Mouse (Mus musculus) heart, adult 18-20 months (tissue): ENCODE data around the gene Rasgrf2. TPM values are rescaled to one million over a fixed set of nuclear protein-coding genes. Genes with fewer than 3 reads are reported as not detected.

Source experiments
- DNase-seq, 2 experiments: peaks; one replicate each; pipeline ENCODE4 v3.0.0; 2021 to 2022; ENCODE audit warnings: mixed read lengths in 1 of 2
- total RNA-seq, 2 experiments: library from RNA; stranded (reverse); gene quantifications; 2 replicates each; pipeline ENCODE4 v1.2.3; 2021

Rasgrf2 gene
- total RNA-seq, 2 experiments from 2014 or later: 9.2 to 10.0 TPM

GRCm38 (mm10) chr13:92041584-92042563 is 89.6 kb downstream of the Rasgrf2 start:
- no peak for DNase-seq

GRCm38 (mm10) chr13:92030364-92031057 is 100.9 kb downstream of the Rasgrf2 start:
- DNase-seq: peak in 1 of 2 experiments; percentile 26

GRCm38 (mm10) chr13:92029666-92030065 is 101.8 kb downstream of the Rasgrf2 start:
- DNase-seq: no peak

- no peak for DNase-seq
Measured at GRCm38 (mm10) chr13:92027951-92028350, 103.5 kb downstream of the Rasgrf2 start.

DNA sequence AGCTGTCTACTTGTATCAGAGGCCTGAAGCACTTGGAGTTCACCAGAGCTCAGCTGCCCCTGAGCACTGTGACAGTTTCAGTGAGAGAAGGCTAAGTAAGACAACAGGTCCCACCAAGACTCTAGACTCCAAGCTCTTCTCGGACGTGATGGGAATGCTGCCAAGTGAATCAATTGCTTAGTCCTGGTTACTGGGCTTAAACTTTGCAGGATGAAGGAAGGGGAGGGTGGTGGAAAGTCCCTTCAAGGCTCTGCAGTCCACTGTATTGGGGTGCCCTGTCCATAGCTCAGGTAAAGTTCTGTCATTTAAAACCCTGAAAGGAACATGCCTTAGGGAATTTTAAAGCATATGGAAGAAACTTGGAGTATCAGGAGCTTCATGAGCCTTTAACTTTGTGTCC is 104.8 kb downstream of the Rasgrf2 start:
- DNase-seq: no peak

DNA sequence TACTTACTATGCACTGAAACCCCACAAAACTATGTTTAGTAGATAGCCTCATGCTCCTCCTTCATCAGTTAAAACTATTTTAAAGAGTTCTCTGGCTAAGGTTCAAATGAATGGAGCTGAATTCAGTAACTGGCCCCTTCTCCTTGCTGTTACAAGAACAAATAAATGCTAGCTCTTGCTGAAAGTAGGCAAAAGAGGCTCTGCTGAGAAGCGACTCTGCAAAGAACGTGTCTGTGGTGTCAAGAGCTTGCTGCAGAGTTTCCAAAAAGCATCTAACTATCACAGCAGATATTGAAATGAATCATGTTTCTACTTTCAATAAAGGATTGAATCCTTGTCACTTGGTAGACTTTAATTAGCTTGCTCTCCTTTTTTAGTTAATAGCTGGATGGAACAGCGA is 106.3 kb downstream of the Rasgrf2 start:
- no peak for DNase-seq

GRCm38 (mm10) chr13:92022202-92022601 is 109.3 kb downstream of the Rasgrf2 start:
- no peak for DNase-seq

DNA sequence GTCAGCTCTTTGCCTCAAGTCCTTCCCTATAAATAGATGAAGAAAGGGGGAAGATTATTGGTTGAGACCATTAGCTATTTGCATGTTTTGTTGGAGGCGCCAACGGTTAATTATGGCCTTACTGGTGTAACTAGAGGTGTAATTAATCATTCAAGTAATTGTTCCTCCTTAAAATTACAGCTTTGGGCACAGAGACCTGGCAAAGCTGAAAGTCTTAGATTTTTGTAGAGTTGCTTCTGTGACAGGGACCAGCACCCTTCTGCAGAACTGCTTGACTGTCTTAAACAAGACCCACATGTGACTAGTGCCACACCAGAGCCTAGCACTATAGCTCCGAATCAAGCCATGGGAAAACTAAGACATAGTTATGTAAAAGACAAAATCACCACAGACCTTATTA is 134.5 kb downstream of the Rasgrf2 start:
- DNase-seq: no peak

DNA sequence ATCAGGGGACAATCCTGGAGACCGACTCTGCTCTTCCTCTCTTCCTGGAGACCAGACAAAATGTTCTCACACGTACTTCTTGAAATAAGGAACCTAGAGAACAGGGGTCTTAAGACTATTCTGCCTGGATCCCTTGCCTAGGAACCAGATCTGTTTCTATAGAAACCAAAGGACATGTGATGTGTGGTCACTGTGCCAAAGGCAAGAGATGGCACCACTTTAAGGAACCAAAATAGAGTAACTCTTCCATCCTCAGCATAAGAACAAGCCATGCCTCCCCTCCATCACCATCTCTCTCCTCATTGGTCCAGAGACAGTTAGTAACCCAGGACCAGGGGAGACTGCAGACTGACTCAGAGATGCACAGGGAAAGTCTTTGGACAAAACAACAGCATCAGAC is 140.0 kb downstream of the Rasgrf2 start:
- DNase-seq: no peak

DNA sequence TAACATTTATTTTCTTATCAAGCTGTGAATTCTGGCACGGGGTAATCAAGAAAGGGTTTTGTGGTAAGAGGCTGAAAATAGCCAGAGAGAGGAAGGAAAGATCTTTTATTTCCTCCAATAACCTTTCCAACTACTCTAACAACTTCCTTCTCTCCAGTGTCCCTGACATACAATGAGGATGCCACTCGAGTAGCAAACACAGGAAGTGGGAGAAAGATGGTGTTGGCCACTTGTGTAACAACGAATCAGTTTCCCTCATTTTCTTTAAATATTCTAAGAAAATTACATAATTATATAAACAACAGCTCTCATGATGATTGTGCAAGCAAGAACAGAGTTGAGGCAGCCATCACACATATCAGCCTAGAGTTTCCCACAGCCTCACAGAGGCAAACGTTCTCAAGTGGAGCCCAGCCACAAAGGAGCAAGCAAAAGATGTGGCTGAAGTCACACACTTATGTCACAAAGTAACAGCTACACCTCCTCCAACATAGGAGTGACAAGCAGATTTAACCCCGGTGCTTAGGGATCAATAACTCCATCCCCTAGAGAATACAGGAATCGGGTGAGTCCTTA is 140.7 kb downstream of the Rasgrf2 start:
- no peak for DNase-seq

- DNase-seq: no peak
Measured at GRCm38 (mm10) chr13:91988378-91988777, 143.1 kb downstream of the Rasgrf2 start.

DNA sequence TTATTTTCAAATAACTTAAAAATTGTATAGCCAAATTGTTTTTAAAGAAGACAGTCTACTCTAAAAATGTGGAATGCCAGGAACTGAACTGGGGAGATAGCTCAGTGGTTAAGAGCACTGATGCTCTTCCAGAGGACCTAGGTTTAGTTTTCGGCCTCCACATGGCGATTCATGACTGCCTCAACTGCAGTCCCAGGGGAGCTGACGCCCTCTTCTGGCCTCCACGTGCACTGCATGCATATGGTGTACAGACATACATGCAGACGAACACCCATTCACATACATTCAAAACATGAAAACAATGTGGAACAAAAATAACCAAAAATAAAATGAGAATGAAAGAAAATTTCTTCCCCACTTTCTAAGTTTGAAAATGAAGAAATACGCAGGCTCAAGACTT is 144.5 kb downstream of the Rasgrf2 start:
- no peak for DNase-seq

DNA sequence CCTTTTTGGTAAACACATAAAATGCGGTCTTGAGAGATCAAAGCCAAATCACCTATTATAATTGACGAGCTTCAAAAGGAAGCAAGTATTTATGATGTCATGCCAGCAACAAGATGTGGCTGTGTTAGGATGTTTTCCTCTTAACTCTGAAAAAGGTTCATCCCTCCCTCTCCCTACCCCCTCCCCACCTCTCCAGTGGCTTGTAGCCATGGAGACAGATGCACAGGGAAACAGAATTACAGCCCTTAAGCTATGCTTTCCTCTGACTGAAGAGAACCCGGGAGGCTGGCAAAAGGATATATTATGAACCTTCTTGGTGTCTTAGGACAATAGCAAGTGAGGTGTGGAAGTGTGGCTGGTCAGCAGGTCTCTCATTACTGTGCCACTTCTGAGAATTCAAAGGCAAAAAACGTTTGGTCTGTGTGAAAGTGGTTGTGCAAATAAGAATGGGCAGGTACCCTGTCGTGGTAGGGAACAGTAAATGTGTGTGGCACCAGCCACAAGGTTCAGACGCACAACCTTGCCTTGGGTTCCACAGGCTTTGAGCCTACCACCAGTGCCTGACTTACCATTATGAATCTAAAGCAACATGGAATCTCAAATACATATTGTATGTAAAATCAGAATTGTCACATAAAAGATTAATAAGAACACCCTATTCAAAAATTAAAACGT is 145.4 kb downstream of the Rasgrf2 start:
- DNase-seq: no peak

GRCm38 (mm10) chr13:91985019-91985418 is 146.4 kb downstream of the Rasgrf2 start:
- no peak for DNase-seq

DNA sequence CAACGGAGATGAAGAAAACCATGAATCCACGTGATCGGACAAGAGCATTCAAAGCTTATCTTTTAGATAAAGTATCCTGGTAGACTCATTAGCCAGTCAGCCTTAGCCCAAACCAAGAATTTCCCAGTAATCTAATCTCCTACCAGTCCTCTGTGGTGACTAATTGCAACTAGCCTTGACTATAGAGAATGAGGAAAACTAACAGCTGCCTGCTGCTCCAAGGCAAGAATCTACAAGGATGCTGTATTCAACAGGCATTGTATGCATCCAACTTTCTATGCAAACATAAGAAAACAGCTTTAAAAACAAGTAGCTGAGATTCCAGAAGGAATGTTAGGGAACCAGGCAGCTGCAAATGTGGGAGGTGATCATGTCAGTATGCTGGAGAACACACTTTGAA is 149.4 kb downstream of the Rasgrf2 start:
- DNase-seq: no peak

DNA sequence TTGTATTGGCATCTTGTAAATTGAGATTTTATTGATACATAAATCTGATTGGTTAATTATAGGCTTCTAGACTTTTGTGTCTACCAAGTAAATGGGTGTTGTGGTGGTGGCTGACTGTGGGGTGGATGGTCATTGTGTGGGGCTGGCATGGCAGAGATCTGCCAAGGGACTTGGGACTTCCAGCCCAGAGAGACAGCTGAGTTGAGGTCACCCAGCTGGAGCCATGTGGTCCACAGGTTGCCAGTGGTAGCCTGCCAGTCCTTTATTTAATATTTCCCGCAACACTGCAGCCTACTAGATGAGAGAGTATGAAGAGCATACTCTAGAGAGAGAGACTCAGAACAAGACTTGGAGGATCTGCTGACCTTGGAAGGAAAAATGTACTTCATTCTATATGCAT is 150.0 kb downstream of the Rasgrf2 start:
- DNase-seq: no peak

- DNase-seq: no peak
Measured at GRCm38 (mm10) chr13:91976971-91977370, 154.5 kb downstream of the Rasgrf2 start.

GRCm38 (mm10) chr13:91976541-91976940 is 154.9 kb downstream of the Rasgrf2 start:
- no peak for DNase-seq

DNA sequence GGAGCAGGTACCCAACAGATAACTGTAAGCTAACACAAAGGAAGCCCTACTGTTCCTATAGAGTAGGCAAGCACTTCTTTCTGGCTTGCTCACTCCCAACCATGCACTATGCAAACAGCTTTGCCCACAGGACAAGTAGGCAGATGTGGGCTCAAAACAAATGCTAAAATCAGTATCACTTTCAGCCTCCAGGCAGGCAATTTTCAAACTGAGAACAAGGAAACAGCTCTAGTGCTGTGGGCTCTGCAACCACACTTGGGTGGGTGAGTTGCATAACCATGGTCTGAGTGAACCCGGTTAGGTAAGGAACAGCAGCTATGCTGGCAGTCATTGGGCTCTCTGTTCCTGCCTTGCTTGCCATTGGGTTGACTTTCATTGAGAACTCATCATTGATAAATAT is 157.3 kb downstream of the Rasgrf2 start:
- no peak for DNase-seq

GRCm38 (mm10) chr13:91971246-91971645 is 160.2 kb downstream of the Rasgrf2 start:
- no peak for DNase-seq

- no peak for DNase-seq
Measured at GRCm38 (mm10) chr13:91956474-91956873, 175.0 kb downstream of the Rasgrf2 start.

GRCm38 (mm10) chr13:91955646-91956045 is 175.8 kb downstream of the Rasgrf2 start:
- DNase-seq: no peak
